Mouse (Mus musculus): ENCODE results near the gene Aga. TPM values are rescaled to one million over a fixed set of nuclear protein-coding genes. Genes with fewer than 3 reads are reported as not detected.
A peak's percentile ranks its signal among the peaks of the same experiment; 100 is the strongest.
"Not testable (repeated sequence)": the region's sequence is repeated elsewhere in the genome, so short reads cannot be mapped to it uniquely, and the experiment has no call there.

Gene Aga
- polyA plus RNA-seq (2016; fragmentation: Nextera tagmentation; extraction: Ambion mirVana), result 14.4 and 14.5 TPM in 2 replicates

GRCm38 (mm10) chr8:53511551-53512127 lies at the start of gene Aga:
Gene Aga, plus strand, starts transcription at chr8:53511727.
- Histone ChIP-seq H3K36me3 (peaks cover 13% of the 10 kb centered on the region; the same call in 1 of the 2 replicates), H3K27ac (peak within 1 kb of the TSS; percentile 96), H3K4me3 (peak within 1 kb of the TSS; percentile 66), H3K4me1 (replicated peaks) (peaks cover 4% of the 10 kb centered on the region; the same call in 1 of the 2 replicates), H3K9me3 (no peaks in the 10 kb centered on the region), H3K27me3 (ENCODE audit: insufficient read depth, poor library complexity, severe bottlenecking) (no peaks in the 10 kb centered on the region)
- peak; percentile 89 for DNase-seq (ENCODE audit: low spot score)
- WGBS, result under 1% methylated on average over 24 of the region's 24 CpGs

DNA sequence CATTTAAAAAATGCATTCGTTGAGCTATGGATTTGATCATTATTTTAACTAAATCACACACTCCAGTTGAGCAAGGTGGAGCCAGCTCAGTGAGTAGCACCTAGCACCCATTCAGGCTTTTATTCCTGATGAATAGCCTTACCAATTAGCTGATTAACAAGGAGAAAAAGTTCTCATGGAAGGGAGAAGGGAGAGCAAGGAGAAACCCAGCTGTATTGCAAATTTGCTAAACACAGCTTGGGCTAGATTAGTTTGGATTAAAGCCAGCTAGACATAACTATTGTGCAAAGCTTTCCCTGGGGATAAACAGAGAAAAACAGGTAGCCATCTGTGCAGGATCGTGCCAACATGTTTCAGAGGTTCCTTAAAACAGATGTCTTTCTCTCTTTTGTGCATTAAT lies 22.5 kb upstream of the Aga start:
- no peak overlapping the region for H3K27ac ChIP-seq
- no peak for DNase-seq (ENCODE audit: low spot score)
- no peak overlapping the region for H3K4me3 ChIP-seq
- H3K36me3 ChIP-seq, result no peaks in the 10 kb centered on the region
- H3K4me1 ChIP-seq (replicated peaks), result no peaks in the 10 kb centered on the region
- no peaks in the 10 kb centered on the region for H3K27me3 ChIP-seq (ENCODE audit: insufficient read depth, poor library complexity, severe bottlenecking)
- no peaks in the 10 kb centered on the region for H3K9me3 ChIP-seq
- 75% methylated on average over 2 of the region's 2 CpGs for WGBS

DNA sequence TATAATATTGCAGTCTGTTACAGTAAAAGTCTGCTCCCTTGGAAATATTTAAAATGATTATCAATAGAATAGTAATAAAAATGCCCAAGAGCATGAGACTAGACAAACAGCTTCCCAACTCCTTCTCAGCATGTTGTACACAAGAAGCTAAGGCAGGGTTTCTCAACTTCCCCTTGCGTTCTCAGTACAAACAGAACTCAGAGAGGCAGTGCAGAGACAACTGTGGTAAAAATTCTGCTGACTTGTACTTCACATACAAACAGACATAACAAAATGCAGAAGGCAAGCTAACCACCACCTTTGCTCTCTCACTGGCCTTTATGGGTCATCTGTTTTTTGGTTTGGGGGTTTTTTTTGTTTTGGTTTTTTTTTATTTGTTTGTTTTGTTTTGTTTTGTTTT lies 15.3 kb upstream of the Aga start:
- 91% methylated on average over 1 of the region's 1 CpGs for WGBS
- no peak for DNase-seq (ENCODE audit: low spot score)
- H3K27ac ChIP-seq, result no peak overlapping the region

DNA sequence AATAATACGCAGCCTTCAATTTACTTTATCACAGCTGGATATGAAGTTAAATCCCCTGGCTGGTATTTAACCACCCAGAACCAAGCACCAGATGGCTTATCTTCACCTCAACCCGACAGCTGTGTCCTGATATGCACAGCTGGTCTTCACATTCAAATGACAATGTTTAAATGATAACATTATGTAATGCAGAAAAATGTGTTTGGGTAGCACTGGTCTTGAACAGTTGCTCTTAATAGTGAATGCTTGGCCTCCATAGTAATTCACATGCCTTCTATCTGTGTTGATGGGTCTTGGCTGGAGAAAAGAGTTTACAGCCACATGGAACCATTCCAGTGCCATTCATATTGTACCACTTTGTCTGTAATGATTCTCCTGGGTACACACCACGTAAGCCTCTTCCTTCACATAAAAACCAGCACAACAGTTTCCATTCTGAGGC lies 14.6 kb upstream of the Aga start:
- WGBS, result 82% methylated on average over 3 of the region's 3 CpGs
- no peak for DNase-seq (ENCODE audit: low spot score)

More for the DNA sequence above, 15.3 kb upstream of the Aga start:
- no peaks in the 10 kb centered on the region for H3K4me1 ChIP-seq (replicated peaks)
- no peak overlapping the region for H3K4me3 ChIP-seq
- no peaks in the 10 kb centered on the region for H3K36me3 ChIP-seq
- no peaks in the 10 kb centered on the region for H3K9me3 ChIP-seq
- no peaks in the 10 kb centered on the region for H3K27me3 ChIP-seq (ENCODE audit: insufficient read depth, poor library complexity, severe bottlenecking)

GRCm38 (mm10) chr8:53538049-53538448 lies 26.5 kb downstream of the Aga start:
- not testable (repeated sequence) for DNase-seq (ENCODE audit: low spot score); H3K36me3 ChIP-seq; H3K4me1 ChIP-seq (replicated peaks); H3K27ac ChIP-seq; H3K27me3 ChIP-seq (ENCODE audit: insufficient read depth, poor library complexity, severe bottlenecking); H3K4me3 ChIP-seq; H3K9me3 ChIP-seq
- WGBS, result 69% methylated on average over 3 of the region's 3 CpGs

More for the DNA sequence above, 14.6 kb upstream of the Aga start:
- Histone ChIP-seq H3K4me1 (replicated peaks) (no peaks in the 10 kb centered on the region), H3K27me3 (ENCODE audit: insufficient read depth, poor library complexity, severe bottlenecking) (no peaks in the 10 kb centered on the region), H3K27ac (no peak overlapping the region), H3K9me3 (no peaks in the 10 kb centered on the region), H3K4me3 (no peak overlapping the region), H3K36me3 (no peaks in the 10 kb centered on the region)

DNA sequence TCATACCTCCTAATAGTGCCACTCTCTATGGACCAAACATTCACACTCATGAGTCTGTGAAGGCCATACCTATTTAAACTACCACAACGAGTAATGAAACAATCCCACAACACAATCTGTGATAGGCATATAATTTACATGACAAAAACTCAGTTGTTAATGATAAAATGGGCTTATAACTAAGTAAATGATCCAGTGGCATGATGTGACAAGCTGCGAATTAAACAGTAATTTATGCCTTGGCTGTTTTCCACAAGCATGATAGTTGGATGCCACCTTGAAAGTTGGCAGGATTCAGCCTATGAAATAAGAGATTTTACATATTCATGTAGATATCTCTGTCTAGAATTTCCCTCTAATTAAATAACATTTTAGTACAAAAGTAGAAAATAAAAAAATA lies 28.1 kb downstream of the Aga start:
- H3K9me3 ChIP-seq, result no peaks in the 10 kb centered on the region
- H3K27me3 ChIP-seq (ENCODE audit: insufficient read depth, poor library complexity, severe bottlenecking), result no peaks in the 10 kb centered on the region
- 84% methylated on average over 2 of the region's 2 CpGs for WGBS
- H3K4me1 ChIP-seq (replicated peaks), result no peaks in the 10 kb centered on the region
- no peak overlapping the region for H3K27ac ChIP-seq
- H3K4me3 ChIP-seq, result no peak overlapping the region
- no peaks in the 10 kb centered on the region for H3K36me3 ChIP-seq
- DNase-seq (ENCODE audit: low spot score), result no peak

DNA sequence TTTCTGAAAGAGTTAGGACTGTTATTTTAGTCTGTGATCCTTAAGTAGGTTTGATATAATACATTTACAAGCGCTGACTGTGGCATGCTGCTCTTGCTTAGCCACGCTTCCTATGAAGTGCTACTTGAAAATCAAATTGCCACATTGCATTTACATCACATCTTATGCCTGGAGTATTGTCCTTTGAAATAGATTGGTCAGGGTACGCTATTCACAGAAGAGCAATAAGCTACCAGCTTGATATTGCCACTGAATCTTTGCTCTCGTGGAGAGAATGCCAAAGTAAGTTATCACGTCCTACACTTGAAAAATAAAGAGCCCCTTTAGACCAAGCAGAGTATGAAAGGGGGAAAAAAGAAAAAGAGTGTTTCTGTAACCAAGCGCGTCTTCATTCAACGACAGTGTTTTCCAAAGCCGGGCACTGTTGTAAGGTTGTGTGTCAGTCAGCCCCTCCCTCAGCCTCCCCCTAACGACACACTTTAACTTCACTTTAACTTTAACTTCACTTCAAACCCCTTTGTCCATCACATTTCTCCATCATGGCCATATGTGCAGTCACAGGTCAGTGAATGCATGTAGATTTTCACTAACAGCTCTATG lies 51.0 kb downstream of the Aga start:
- WGBS, result 75% methylated on average over 10 of the region's 10 CpGs
- DNase-seq (ENCODE audit: low spot score), result no peak
- Histone ChIP-seq H3K27me3 (ENCODE audit: insufficient read depth, poor library complexity, severe bottlenecking) (no peaks in the 10 kb centered on the region), H3K27ac (no peak overlapping the region), H3K4me3 (no peak overlapping the region), H3K9me3 (no peaks in the 10 kb centered on the region), H3K36me3 (no peaks in the 10 kb centered on the region), H3K4me1 (replicated peaks) (no peaks in the 10 kb centered on the region)

DNA sequence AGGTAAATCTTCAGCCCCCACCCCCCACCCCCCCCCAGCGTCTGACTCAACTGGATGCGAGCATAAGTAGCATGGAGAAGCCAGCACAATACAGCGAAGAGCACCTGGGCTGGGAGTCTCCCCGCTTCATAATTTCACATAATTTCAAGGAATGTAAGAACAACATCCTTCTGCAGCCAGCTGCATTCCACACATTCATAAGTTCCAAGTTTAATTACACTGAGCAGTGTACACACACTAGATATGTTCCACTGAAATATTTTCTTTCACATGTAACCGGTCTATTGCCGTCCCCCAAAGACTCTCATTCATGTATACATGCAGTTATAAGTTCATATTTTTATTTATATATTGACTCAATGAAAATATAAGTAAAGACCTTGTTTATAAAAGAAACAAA lies 54.7 kb downstream of the Aga start:
- Histone ChIP-seq H3K4me1 (replicated peaks) (no peaks in the 10 kb centered on the region), H3K36me3 (no peaks in the 10 kb centered on the region), H3K27me3 (ENCODE audit: insufficient read depth, poor library complexity, severe bottlenecking) (no peaks in the 10 kb centered on the region), H3K27ac (no peak overlapping the region), H3K9me3 (no peaks in the 10 kb centered on the region), H3K4me3 (no peak overlapping the region)
- 86% methylated on average over 6 of the region's 6 CpGs for WGBS
- no peak for DNase-seq (ENCODE audit: low spot score)

Other genes with a start within 250 kb of the Aga start
- gene Neil3, start 127.3 kb downstream of the Aga start, polyA plus RNA-seq (2016; fragmentation: Nextera tagmentation; extraction: Ambion mirVana), result 25.3 and 30.3 TPM in 2 replicates